Mouse (Mus musculus): ENCODE results near the gene Krt8. TPM values are rescaled to one million over a fixed set of nuclear protein-coding genes. Genes with fewer than 3 reads are reported as not detected.

Gene Krt8
- not detected in 2 replicates for total RNA-seq (2017)

DNA sequence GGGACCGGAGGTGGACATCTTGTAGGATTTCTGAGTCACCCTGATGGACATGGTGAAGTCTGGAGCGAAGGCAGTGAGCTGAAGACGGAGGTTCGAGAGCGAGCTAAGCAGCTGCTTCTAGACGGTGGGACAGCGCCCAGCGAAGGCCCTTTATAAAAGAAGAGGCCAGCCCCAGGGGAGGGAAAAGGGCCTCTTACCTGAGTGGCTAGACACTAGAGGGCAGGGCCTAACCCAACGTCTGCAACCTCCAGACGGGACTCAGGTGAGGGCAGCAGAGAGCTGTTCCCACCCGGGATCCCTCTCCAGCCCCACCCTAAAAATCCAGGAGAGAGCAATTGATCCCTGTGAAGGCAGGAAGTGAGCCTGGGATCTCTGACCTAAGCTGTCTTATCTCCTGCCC is at the start of gene Krt8:
Gene Krt8 (minus strand): TSS at position 294 of the 400 bp plus-strand sequence.
- no peak for ATAC-seq (ENCODE audit: extremely low read depth, insufficient number of reproducible peaks, low FRiP score, poor library complexity, severe bottlenecking)

DNA sequence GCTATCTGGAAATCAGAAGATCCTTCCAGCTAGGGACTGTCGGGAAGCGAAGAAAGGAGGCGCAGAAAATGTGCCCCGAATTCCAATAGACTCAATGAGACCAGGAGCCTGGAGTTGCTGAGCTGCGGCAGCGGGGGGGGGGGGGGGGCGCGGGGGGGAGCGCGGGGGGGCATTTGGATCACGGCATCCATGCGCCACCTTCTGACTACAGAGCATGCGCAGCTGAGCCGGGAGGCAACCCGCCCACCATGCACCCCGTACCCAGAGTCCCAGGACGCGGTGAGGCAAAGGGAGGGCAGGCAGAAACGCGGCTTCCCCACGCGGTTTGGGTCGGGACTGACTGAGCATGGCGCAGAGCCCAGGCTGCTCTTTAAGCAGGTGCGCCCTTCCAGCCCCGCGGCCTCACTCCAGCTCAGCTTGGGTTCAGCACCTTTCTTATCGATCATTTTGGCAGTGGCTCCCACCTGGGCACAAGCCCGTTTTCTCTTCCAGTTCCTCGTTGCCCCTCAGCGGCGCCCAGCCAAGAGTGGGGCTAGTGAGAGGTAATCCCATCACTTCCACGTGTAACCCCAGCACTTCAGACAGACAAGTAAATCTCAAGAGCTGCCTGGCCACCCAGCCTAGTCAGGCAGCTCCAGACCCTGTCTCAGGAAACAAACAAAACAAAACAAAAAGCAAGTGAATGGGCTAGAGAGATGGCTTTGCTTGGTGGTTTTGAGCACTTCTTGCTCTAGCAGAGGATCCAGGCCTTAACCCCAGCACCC is 47.8 kb upstream of the Krt8 start:
- no peak for ATAC-seq (ENCODE audit: extremely low read depth, insufficient number of reproducible peaks, low FRiP score, poor library complexity, severe bottlenecking)

DNA sequence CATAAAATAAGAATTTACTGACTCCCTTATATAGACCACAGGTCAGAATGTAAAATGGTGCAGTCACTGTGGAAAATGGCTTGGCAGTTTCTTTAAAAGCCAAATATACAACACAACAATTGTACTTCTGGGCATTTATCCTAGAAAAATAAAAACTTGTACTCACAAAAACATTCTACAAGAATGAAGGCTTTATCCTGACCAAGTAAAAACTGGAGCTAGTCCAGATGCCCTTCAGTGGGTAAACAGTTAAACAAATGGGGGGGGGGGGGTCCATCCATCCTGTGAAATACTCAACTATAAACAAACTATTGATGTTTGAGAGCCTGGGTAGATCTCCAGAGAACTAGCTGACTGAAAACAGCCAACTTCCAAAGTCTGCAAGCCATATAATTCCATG is 45.6 kb upstream of the Krt8 start:
- ATAC-seq (ENCODE audit: extremely low read depth, insufficient number of reproducible peaks, low FRiP score, poor library complexity, severe bottlenecking), result no peak

DNA sequence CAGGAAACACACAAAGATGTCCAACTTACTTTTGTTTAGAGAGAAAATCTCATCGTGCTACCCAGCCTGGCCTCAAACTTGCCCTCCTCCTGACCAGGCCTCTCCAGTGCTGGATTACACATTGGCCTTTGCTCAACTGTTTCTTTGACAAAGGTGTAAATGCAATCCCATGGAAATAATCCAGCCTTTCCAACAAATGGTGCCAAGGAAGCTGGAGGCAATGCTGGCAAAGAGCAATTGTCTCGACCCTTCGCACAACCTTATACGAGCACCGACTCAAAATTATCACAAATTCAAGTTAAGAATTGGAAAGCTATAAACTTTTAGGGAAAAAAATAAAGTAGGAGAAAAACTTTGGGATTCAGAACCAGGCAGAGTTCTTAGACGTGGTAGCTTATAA is 43.7 kb upstream of the Krt8 start:
- ATAC-seq (ENCODE audit: extremely low read depth, insufficient number of reproducible peaks, low FRiP score, poor library complexity, severe bottlenecking), result no peak

DNA sequence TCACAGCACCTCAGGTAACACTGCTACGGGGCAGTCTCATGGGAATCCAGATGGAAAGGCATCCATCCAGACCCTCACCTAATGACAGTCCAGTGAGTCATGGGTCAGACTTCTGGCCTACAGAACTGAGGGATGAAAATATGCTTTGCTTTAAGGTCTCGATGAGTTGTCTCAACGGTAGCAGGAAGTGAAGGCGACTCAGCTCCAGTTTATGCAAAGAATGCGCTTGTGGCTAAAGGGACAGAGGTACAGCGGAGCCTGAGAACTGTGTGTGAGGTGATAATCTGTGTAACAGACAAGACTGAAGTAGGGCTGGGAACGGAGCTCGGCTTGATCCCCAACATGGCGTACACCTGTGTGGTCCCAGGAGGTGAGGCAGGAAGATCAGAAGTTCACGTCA is 41.4 kb upstream of the Krt8 start:
- no peak for ATAC-seq (ENCODE audit: extremely low read depth, insufficient number of reproducible peaks, low FRiP score, poor library complexity, severe bottlenecking)

DNA sequence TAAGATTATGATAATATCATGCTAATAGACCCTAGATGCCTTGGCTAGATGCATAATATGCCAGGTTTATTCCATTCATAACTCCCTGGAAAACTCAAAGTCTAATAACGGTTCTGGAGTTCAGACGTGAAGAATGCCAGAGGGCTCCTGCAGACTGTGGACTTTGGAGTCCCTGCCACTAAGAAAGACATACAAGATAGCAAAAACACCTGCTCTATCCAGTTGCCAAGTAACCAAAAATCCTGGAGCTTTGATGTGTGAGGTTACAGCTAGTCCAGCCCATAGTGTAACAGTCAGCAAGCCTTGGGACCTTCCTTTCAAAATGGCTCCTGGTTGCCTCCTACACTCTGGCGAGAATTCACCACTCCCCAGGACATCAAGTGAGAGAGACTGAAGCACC is 40.5 kb upstream of the Krt8 start:
- no peak for ATAC-seq (ENCODE audit: extremely low read depth, insufficient number of reproducible peaks, low FRiP score, poor library complexity, severe bottlenecking)

DNA sequence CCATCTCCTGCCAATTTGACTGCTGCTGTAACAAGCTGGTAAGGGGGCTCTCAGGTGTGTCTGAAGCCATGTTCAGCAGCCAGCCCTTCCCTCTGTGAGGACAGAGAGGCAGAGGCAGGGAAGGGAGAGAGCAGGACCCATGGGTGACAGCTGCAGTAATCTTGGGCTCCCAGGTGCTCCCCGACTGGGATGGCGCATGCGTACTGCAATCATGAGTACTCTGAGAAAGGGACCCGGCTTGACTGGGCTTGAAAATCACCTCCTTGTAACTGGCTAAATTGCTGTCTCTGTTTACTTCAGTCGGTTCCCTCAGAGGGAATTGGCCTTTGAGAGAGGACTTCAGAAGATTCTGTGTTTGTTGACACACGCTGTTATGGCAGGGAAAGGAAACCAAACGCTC is 37.7 kb upstream of the Krt8 start:
- ATAC-seq (ENCODE audit: extremely low read depth, insufficient number of reproducible peaks, low FRiP score, poor library complexity, severe bottlenecking), result no peak

DNA sequence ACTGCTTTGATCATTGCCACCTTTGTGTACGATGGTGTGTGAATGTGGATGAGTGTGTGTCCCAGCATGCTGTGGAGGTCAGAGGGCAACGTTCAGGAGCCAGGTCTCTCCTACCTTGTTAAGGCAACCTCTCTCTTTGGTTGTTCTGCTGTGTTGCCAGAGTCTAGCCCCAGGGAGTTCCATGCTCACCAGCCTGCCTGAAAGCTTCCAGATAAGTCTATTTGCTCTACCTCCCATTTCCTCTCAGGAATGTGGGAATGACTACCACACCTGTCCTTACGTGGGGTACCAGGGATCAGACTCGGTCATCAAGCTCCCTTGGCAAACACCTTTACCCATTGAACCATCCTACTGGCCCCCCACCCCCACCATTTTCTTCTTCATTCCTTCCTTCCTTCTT is 36.0 kb upstream of the Krt8 start:
- ATAC-seq (ENCODE audit: extremely low read depth, insufficient number of reproducible peaks, low FRiP score, poor library complexity, severe bottlenecking), result no peak

DNA sequence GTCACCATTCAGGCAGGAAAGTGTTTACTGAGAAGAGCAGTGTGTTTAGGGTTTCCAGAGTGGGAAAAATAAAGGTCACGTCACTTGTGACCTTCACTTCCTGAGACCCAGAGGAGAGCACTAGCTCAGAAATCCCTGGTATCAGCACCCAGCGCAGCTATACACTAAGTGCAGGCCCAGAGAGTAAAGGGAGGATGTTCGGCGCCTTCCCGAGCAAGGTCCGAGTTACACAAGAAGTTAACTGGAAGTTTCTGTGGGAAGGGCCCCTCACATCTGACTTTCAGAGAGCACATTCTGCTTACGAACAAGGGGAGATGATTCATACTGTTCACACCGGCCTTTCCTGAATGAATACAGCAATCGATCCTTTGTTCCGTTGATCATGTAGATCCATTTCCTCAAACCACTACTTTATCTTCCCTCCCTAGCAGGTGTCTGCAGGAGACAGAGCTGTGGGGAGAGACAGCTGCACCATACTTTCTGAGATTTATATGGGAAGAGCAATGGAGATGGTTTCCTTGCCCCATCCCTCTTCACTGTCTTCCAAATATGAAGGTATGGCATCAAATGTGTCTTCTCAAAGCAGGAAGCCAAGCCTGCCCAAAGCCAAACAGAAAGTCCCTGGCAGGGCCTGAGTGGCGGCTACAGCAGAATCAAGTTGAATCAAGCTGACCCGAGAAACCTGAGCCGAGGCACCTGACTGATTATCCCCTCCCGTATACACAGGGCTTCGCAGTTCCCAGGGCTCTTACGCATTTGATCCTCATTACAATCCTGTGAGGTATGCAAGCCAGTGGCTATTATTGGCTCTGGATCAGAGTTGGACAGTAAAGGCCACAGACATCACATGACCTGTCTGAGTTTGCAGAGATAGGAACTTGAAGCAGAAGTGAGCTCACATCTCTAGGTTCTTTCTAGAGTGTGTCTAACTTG is 30.1 kb upstream of the Krt8 start:
- ATAC-seq (ENCODE audit: extremely low read depth, insufficient number of reproducible peaks, low FRiP score, poor library complexity, severe bottlenecking), result no peak

DNA sequence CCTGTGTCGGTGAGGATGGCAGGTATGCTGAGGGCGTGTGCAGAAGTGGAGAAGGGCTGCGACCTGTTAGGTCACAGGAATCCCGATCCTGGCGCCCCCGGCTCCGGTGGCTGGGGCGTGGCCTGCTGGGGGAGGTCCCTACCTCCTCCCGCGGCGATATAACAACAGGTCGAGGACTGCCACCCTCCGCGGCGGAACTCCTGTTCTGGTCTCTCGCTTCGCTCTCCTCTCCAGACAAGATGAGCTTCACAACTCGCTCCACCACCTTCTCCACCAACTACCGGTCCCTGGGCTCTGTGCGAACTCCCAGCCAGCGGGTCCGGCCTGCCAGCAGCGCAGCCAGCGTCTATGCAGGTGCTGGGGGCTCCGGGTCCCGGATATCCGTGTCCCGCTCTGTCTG is 23.8 kb upstream of the Krt8 start, which contains the start of gene Krt18:
Gene Krt18 (plus strand): TSS at position 141 of the 400 bp plus-strand sequence.
- no peak for ATAC-seq (ENCODE audit: extremely low read depth, insufficient number of reproducible peaks, low FRiP score, poor library complexity, severe bottlenecking)

DNA sequence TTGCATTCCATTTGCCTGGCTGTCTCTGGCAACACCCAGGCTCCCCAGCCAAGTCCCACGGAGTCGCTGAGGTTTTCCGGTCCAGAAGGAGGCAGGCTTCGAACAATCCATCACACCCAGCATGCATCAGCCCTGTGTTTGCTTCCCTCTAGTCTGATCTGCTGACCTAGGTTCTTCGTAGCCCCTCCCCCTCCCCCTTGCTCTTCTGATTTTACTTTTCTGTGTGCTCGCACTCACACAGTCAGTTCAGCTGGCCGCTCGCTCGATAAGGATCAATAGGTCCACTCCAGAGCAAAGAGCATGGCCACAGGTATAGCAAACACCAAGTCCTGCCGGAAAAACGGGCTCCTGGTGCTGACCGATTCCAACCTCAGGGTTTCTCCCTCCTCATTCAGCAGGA is 22.1 kb upstream of the Krt8 start:
- ATAC-seq (ENCODE audit: extremely low read depth, insufficient number of reproducible peaks, low FRiP score, poor library complexity, severe bottlenecking), result no peak

DNA sequence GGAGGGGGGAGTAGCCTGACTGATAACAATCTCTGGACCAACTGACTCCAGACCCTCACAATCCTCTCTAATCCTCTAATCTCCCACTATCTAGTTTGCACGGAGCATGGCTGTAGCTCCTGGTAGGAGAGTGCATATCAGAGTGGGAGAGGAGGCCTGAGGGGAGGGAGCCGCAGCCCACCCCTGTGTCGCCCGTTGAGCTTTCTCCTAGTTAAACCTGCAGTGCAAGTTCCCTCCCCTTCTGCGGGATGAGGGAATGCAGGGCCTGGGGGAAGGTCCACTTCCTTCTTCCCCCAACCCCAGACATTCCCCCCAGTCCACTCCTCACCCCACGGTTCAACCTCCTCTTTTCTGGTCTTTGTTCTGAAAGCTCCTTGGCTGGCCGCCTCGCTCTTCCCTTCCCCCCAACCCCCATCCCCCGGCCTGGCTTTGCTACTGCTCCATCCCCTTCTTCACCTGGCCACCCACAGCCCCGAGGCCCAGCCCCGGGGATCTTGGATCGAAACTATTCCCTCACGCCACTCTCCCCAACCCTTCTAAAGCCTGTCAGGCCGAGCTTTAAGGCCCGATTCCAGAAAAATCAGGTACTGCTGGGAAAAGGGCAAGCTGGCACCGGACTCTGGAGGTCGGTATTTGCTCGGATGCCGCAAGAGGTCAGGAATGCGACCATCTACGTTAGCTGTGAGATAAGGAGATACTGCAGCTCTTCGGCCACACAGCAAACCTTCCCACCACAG is 21.0 kb upstream of the Krt8 start:
- ATAC-seq (ENCODE audit: extremely low read depth, insufficient number of reproducible peaks, low FRiP score, poor library complexity, severe bottlenecking), result no peak

DNA sequence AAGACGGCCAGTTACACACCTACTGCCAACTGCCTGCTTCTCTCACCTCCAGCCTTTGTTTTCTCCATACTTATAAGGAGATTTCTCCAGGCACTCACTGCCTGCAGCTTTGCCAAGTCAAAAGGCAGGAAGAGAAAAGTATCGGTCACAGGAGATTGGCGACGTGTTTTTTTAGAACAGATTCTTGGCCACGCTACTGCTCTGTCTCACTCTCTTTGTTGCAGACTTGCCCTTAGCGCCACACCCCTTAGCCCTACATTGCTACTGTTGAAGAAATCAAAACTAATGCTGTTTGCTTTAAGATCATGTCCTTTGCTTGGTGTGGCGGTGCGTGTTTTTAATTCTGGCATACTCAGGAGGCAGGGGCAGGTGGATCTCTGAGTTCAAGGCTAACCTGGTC is 19.6 kb upstream of the Krt8 start:
- no peak for ATAC-seq (ENCODE audit: extremely low read depth, insufficient number of reproducible peaks, low FRiP score, poor library complexity, severe bottlenecking)

DNA sequence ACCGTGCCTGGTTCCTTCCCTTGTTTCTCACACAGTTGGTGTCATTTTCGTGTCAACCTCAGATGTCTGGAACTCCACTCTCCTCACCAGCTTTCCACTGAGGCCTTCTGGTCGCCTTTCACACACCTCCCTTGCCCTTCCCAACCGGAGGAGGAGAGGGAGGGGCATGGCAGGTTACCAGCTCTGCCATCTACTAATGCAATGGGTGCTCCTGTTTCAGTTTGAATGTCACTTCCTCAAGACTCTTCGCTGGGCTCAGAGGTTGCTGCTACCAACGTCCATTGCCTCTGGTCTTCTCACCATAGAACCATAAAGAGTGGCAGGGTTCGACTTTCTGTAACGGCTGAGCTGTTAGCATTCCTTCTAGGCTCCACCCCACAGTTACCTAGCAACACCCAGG is 18.2 kb upstream of the Krt8 start:
- ATAC-seq (ENCODE audit: extremely low read depth, insufficient number of reproducible peaks, low FRiP score, poor library complexity, severe bottlenecking), result no peak

DNA sequence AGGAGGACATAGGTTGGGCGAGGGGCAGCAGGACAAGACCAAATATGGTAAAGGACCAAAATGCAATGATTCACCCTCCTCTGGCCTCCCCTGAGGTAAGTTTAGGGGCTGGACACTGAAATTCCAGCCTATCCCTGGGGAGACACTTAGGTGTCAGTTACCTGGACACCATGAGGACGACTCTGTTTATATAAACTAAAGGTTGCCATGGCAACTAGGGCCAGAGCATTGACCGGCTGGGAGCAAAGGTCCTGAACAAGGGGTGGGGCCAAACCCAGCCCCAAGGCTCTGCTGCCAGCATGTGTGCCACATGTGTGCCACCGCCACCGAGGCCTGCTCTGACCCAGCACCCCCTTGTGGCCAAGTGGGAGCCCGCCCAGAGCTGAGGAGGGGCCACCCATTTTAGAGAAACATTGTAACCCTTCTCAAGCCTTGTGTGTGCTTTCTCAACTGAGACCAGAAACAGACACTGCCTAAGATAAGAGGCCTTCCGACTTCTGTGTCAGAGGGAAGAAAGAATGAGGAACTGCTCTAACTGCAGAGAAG is 13.7 kb upstream of the Krt8 start:
- no peak for ATAC-seq (ENCODE audit: extremely low read depth, insufficient number of reproducible peaks, low FRiP score, poor library complexity, severe bottlenecking)

DNA sequence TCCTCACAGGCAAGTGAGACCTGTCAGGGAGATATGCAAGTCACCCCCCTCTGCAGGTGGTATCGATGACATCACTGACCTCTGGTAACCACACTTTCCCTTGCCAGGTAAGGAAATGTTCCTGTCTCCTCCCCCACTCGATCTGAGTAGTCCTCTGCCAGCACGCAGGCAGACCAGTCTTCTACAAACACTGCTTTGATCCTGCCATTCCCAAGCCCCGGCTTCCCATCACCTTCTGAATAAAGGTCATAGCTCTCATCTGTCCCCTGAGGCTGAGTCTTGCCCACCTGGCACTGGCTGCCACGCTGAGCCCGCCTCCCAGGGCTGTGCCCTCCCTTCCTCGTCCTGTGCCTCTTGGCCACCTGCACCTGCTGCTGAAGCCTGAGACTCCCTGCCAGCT is 12.5 kb upstream of the Krt8 start:
- no peak for ATAC-seq (ENCODE audit: extremely low read depth, insufficient number of reproducible peaks, low FRiP score, poor library complexity, severe bottlenecking)

DNA sequence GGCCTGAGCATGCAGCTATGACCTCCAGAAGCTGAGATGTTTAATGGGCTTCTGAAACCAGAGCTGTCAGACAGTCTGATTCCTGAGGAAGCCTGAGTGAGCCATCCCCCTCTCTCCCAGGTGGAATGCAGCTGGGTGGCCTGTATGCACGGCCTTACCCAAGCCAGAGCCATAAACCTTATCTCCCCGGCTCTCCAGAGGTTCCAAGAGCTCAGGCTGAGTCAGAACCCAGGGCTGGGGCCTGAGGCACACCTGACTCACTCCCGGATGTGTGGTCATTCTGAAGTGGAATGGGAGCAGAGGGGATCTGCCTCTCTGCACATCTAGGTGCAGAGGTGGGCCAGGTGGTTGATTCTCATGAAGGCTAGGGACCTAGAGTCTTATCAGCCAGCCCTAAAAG is 11.8 kb upstream of the Krt8 start:
- ATAC-seq (ENCODE audit: extremely low read depth, insufficient number of reproducible peaks, low FRiP score, poor library complexity, severe bottlenecking), result no peak

DNA sequence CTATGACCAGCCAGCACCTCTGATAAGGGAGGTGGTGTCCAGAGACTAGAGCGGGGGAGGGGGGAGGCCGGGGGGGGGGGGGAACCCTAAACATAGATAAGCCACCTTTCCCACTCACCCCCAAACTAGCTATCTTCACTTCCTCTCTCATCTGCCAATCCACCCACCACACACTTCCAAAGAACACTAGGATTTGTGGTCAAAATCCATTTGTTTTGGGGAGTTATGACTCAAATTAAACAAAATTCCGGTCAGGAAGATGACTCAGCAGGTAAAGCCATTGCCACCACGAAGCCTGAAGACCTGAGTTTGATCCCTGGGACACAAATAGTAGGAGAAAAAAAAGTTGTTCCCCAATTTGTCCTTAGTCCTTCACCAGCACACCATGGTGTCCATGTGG is 10.6 kb upstream of the Krt8 start:
- ATAC-seq (ENCODE audit: extremely low read depth, insufficient number of reproducible peaks, low FRiP score, poor library complexity, severe bottlenecking), result no peak

DNA sequence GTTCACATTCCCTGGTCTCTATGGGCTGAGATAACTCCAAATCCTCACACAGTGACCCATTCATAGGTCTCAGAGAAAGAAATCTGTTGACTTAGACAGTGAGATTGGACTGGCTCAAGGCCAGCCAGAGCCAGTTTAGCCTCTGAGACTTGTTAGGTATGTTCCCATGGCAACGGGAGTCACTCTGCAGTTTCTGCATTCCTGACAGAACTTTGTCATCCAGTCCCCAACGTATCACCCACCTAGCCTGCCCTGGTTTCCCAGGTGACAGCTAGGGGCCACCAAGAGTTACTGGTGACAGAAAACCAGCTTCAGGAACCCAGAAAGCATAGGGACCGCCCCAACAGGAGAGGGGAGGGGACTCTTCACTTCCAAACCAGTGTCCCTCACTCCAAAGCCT is 9.4 kb upstream of the Krt8 start:
- ATAC-seq (ENCODE audit: extremely low read depth, insufficient number of reproducible peaks, low FRiP score, poor library complexity, severe bottlenecking), result no peak

All from neutrophil, adult 5-6 weeks (primary cell).